In the genomic region with DNA sequence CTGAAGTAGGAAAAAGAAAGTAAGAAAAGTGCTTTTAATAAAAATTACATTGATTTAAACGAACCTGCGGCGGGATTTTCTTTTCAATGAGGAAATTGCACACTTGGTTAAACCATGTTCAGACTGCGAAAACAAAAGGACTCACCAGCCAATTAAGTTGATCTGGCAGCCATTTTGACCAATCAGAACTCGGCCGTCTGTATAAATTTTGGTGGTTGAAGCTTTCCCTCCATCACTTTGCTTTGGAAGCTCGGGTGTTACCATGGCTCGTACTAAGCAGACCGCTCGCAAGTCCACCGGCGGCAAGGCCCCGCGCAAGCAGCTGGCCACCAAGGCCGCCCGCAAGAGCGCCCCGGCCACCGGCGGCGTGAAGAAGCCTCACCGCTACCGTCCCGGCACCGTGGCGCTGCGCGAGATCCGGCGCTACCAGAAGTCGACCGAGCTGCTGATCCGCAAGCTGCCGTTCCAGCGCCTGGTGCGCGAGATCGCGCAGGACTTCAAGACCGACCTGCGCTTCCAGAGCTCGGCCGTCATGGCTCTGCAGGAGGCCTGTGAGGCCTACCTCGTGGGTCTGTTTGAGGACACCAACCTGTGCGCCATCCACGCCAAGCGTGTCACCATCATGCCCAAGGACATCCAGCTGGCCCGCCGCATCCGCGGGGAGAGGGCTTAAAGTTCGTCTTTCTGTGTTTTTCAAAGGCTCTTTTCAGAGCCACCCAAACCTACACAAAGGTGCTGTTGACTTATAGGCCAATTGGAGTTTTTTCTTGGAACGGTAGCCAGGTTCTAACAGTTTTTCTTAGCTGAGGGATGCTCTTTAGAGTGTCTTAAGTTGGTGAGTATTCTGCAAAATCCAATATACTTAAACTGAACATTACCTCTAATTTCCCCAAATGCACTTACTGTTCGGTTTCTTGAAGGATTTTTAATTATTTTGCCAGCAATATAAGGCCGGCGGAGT, we compare ENCODE assay signal across 8 mouse cellular contexts. TPM values are rescaled to one million over a fixed set of nuclear protein-coding genes. Genes with fewer than 3 reads are reported as not detected.
DNase-seq lines count a peak whose midpoint lies in the region; ATAC-seq and TF ChIP-seq lines count a peak whose summit lies in the region.
"Not testable (repeated sequence)": the region's sequence is repeated elsewhere in the genome, so short reads cannot be mapped to it uniquely, and the experiment has no call there.

A gene (plus strand): TSS at position 263 of the 961 bp plus-strand sequence.

- not testable (repeated sequence) for TF ChIP-seq CTCF in olfactory bulb, adult 2 months (IDR thresholded peaks at IDR 0.05; ENCODE audit: insufficient read depth, low read depth, low read length); thymus, adult 2 months (IDR thresholded peaks at IDR 0.05; ENCODE audit: borderline replicate concordance, control insufficient read depth, extremely low read depth, insufficient read depth, low read length, poor library complexity)

- ATAC-seq in hematopoietic stem cell, adult 5-6 weeks (replicated peaks in 1 of 2; ENCODE audit: insufficient read depth in 1 of 2, low FRiP score in 2 of 2, low TSS enrichment in 1 of 2, low read depth in 1 of 2, poor library complexity in 2 of 2, severe bottlenecking in 2 of 2): peak; percentile 40 to 48; a peak in 3 of 4 replicates
- ATAC-seq in lung, embryonic 15.5 days (ENCODE audit: borderline replicate concordance, extremely low read depth, low FRiP score, low TSS enrichment): peak; percentile 35; the same call in 1 of the 2 replicates

- H3K9ac ChIP-seq in lung, embryonic 15.5 days: peak within 1 kb of the TSS; percentile 55

- WGBS in lung, embryonic 15.5 days: under 1% methylated on average over 29 of the region's 56 CpGs
- 2% methylated on average over 28 of the region's 56 CpGs for WGBS in olfactory bulb, adult 2 months
- WGBS in thymus, adult 2 months: 5% methylated on average over 25 of the region's 56 CpGs

- DNase-seq in MEL-GATA-1-ER (ENCODE audit: extremely low read depth, low read depth): peak; percentile 96
- peak; percentile 75 for DNase-seq in cerebellum, adult 8-10 months
- DNase-seq in forelimb bud, embryonic 11.5 days (ENCODE audit: low read depth, low spot score): peak; percentile 96
- peak; percentile 89 for DNase-seq in layer of hippocampus, adult 9-10 months (ENCODE audit: low spot score)
- DNase-seq in thymus, adult 2 months: peak; percentile 87

- not testable (repeated sequence) for H3K36me3 ChIP-seq in lung, embryonic 15.5 days; thymus, adult 2 months (ENCODE audit: control insufficient read depth, insufficient read depth, low read length)

- peaks cover 29% of the 10 kb centered on the region for H3K4me1 ChIP-seq in lung, embryonic 15.5 days
- H3K4me1 ChIP-seq in olfactory bulb, adult 2 months (ENCODE audit: control insufficient read depth, insufficient read depth, low read length); thymus, adult 2 months (replicated peaks; ENCODE audit: control insufficient read depth, insufficient read depth, low read length): not testable (repeated sequence)

- not testable (repeated sequence) for H3K27me3 ChIP-seq in lung, embryonic 15.5 days; thymus, adult 2 months (ENCODE audit: control insufficient read depth, insufficient read depth, low read length)

- peak; percentile 55 for TF ChIP-seq POLR2A in olfactory bulb, adult 2 months (IDR thresholded peaks at IDR 0.05; ENCODE audit: insufficient read depth, low read depth, low read length)
- not testable (repeated sequence) for TF ChIP-seq POLR2A in thymus, adult 2 months (IDR thresholded peaks at IDR 0.05; ENCODE audit: control insufficient read depth, extremely low read depth, insufficient read depth, low read length, poor library complexity)

- H3K27ac ChIP-seq in lung, embryonic 15.5 days: peak within 1 kb of the TSS; percentile 89
- peak within 1 kb of the TSS; percentile 88 for H3K27ac ChIP-seq in olfactory bulb, adult 2 months (ENCODE audit: insufficient read depth, low read depth, low read length)
- H3K27ac ChIP-seq in thymus, adult 2 months (ENCODE audit: control insufficient read depth, insufficient read depth, low read length): peak within 1 kb of the TSS; percentile 90

- peak within 1 kb of the TSS; percentile 63 for H3K4me2 ChIP-seq in lung, embryonic 15.5 days

- peak within 1 kb of the TSS; percentile 44 for H3K4me3 ChIP-seq in lung, embryonic 15.5 days
- peak within 1 kb of the TSS; percentile 60 for H3K4me3 ChIP-seq in olfactory bulb, adult 2 months (ENCODE audit: insufficient read depth, low read depth, low read length)
- H3K4me3 ChIP-seq in thymus, adult 2 months (ENCODE audit: control insufficient read depth, insufficient read depth, low read length): peak within 1 kb of the TSS; percentile 61

- H3K9me3 ChIP-seq in lung, embryonic 15.5 days: not testable (repeated sequence)

RNA-seq across cellular contexts. Expression of the gene that starts here (rescaled TPM):
- 66.5 and 218 TPM in 2 replicates for total RNA-seq in hematopoietic stem cell, adult 5-6 weeks (2017)
- polyA plus RNA-seq in lung, embryonic 15.5 days (2015; fragmentation: Nextera tagmentation; extraction: Ambion mirVana): 11.8 and 14.4 TPM in 2 replicates
- polyA plus RNA-seq in olfactory bulb, adult 2 months (2012; ENCODE audit: insufficient read depth, insufficient read length, low replicate concordance, missing spikeins): not detected in 2 replicates
- 670 and 733 TPM in 2 replicates for polyA plus RNA-seq in thymus, adult 2 months (2012; rRNA removed)

Comparison
In these comparisons a context has a peak if more than half of its experiments do, and no peak if none do; other contexts are left out.
1. Peak in every context shown above with its lines: DNase-seq, ATAC-seq, H3K4me3 ChIP-seq and H3K27ac ChIP-seq.
2. RNA of the gene that starts here (polyA plus RNA-seq): 670 to 733 TPM in thymus, adult 2 months; 11.8 to 14.4 TPM in lung, embryonic 15.5 days and not detected in olfactory bulb, adult 2 months; every median in the first group is over 10 times any median in the second.